Mouse (Mus musculus): ENCODE data around the gene Rasgrp3. TPM values are rescaled to one million over a fixed set of nuclear protein-coding genes. Genes with fewer than 3 reads are reported as not detected.

Gene Rasgrp3
- polyA plus RNA-seq, 1 experiment: 0.60 TPM

- H3K9ac ChIP-seq (ENCODE audit: low read depth, poor library complexity, severe bottlenecking): no peak overlapping the region
- H3K27me3 ChIP-seq (ENCODE audit: control insufficient read depth, insufficient read depth, low read length, poor library complexity, severe bottlenecking): no peaks in the 10 kb centered on the region
- H3K9me3 ChIP-seq (replicated peaks; ENCODE audit: control insufficient read depth, insufficient read depth, low read length, poor library complexity, severe bottlenecking): no peaks in the 10 kb centered on the region
- H3K4me3 ChIP-seq (ENCODE audit: low read depth, low read length): no peak overlapping the region
- TF ChIP-seq CTCF (IDR thresholded peaks at IDR 0.05; ENCODE audit: low read depth, low read length): no peak
- TF ChIP-seq EP300 (IDR thresholded peaks at IDR 0.05; ENCODE audit: insufficient read depth, low read depth, low read length): no peak
- no peak for TF ChIP-seq POLR2A (IDR thresholded peaks at IDR 0.05; ENCODE audit: insufficient read depth, low read length)
- no peak overlapping the region for H3K27ac ChIP-seq (ENCODE audit: insufficient read depth, low read length)
- H3K4me1 ChIP-seq (ENCODE audit: control insufficient read depth, insufficient read depth, low read length): no peaks in the 10 kb centered on the region
- peaks cover 28% of the 10 kb centered on the region for H3K36me3 ChIP-seq (ENCODE audit: control insufficient read depth, insufficient read depth, low read length, poor library complexity, severe bottlenecking)
Observed at GRCm38 (mm10) chr17:75539841-75540240, 104.1 kb downstream of the Rasgrp3 start.

GRCm38 (mm10) chr17:75543434-75543833 lies 107.7 kb downstream of the Rasgrp3 start:
- H3K9me3 ChIP-seq (replicated peaks; ENCODE audit: control insufficient read depth, insufficient read depth, low read length, poor library complexity, severe bottlenecking): no peaks in the 10 kb centered on the region
- H3K4me1 ChIP-seq (ENCODE audit: control insufficient read depth, insufficient read depth, low read length): peaks cover 2% of the 10 kb centered on the region
- no peak overlapping the region for H3K9ac ChIP-seq (ENCODE audit: low read depth, poor library complexity, severe bottlenecking)
- H3K36me3 ChIP-seq (ENCODE audit: control insufficient read depth, insufficient read depth, low read length, poor library complexity, severe bottlenecking): peaks cover 47% of the 10 kb centered on the region
- H3K4me3 ChIP-seq (ENCODE audit: low read depth, low read length): no peak overlapping the region
- H3K27ac ChIP-seq (ENCODE audit: insufficient read depth, low read length): no peak overlapping the region
- no peaks in the 10 kb centered on the region for H3K27me3 ChIP-seq (ENCODE audit: control insufficient read depth, insufficient read depth, low read length, poor library complexity, severe bottlenecking)
- TF ChIP-seq EP300 (IDR thresholded peaks at IDR 0.05; ENCODE audit: insufficient read depth, low read depth, low read length) (no peak), CTCF (IDR thresholded peaks at IDR 0.05; ENCODE audit: low read depth, low read length) (no peak), POLR2A (IDR thresholded peaks at IDR 0.05; ENCODE audit: insufficient read depth, low read length) (no peak)

GRCm38 (mm10) chr17:75544262-75544661 lies 108.6 kb downstream of the Rasgrp3 start:
- Histone ChIP-seq H3K9ac (ENCODE audit: low read depth, poor library complexity, severe bottlenecking) (no peak overlapping the region), H3K4me1 (ENCODE audit: control insufficient read depth, insufficient read depth, low read length) (peaks cover 2% of the 10 kb centered on the region), H3K27me3 (ENCODE audit: control insufficient read depth, insufficient read depth, low read length, poor library complexity, severe bottlenecking) (no peaks in the 10 kb centered on the region), H3K36me3 (ENCODE audit: control insufficient read depth, insufficient read depth, low read length, poor library complexity, severe bottlenecking) (peaks cover 40% of the 10 kb centered on the region), H3K4me3 (ENCODE audit: low read depth, low read length) (no peak overlapping the region), H3K27ac (ENCODE audit: insufficient read depth, low read length) (no peak overlapping the region), H3K9me3 (replicated peaks; ENCODE audit: control insufficient read depth, insufficient read depth, low read length, poor library complexity, severe bottlenecking) (no peaks in the 10 kb centered on the region)
- TF ChIP-seq POLR2A (IDR thresholded peaks at IDR 0.05; ENCODE audit: insufficient read depth, low read length): no peak
- no peak for TF ChIP-seq CTCF (IDR thresholded peaks at IDR 0.05; ENCODE audit: low read depth, low read length)
- TF ChIP-seq EP300 (IDR thresholded peaks at IDR 0.05; ENCODE audit: insufficient read depth, low read depth, low read length): no peak

GRCm38 (mm10) chr17:75550771-75551413 lies 115.2 kb downstream of the Rasgrp3 start:
- Histone ChIP-seq H3K4me1 (ENCODE audit: control insufficient read depth, insufficient read depth, low read length) (peaks cover 2% of the 10 kb centered on the region), H3K27me3 (ENCODE audit: control insufficient read depth, insufficient read depth, low read length, poor library complexity, severe bottlenecking) (no peaks in the 10 kb centered on the region), H3K9ac (ENCODE audit: low read depth, poor library complexity, severe bottlenecking) (peak overlapping the region; percentile 85), H3K9me3 (replicated peaks; ENCODE audit: control insufficient read depth, insufficient read depth, low read length, poor library complexity, severe bottlenecking) (peaks cover 11% of the 10 kb centered on the region), H3K4me3 (ENCODE audit: low read depth, low read length) (peak overlapping the region; percentile 95), H3K36me3 (ENCODE audit: control insufficient read depth, insufficient read depth, low read length, poor library complexity, severe bottlenecking) (peaks cover 16% of the 10 kb centered on the region), H3K27ac (ENCODE audit: insufficient read depth, low read length) (no peak overlapping the region)
- no peak for TF ChIP-seq POLR2A (IDR thresholded peaks at IDR 0.05; ENCODE audit: insufficient read depth, low read length)
- TF ChIP-seq CTCF (IDR thresholded peaks at IDR 0.05; ENCODE audit: low read depth, low read length): no peak
- TF ChIP-seq EP300 (IDR thresholded peaks at IDR 0.05; ENCODE audit: insufficient read depth, low read depth, low read length): no peak

GRCm38 (mm10) chr17:75551512-75552400 lies 116.1 kb downstream of the Rasgrp3 start, which contains the start of gene Fam98a:
Gene Fam98a (minus strand): TSS chr17:75551946.
- peaks cover 11% of the 10 kb centered on the region for H3K36me3 ChIP-seq (ENCODE audit: control insufficient read depth, insufficient read depth, low read length, poor library complexity, severe bottlenecking)
- TF ChIP-seq POLR2A (IDR thresholded peaks at IDR 0.05; ENCODE audit: insufficient read depth, low read length): no peak
- TF ChIP-seq CTCF (IDR thresholded peaks at IDR 0.05; ENCODE audit: low read depth, low read length): peak; percentile 34
- TF ChIP-seq EP300 (IDR thresholded peaks at IDR 0.05; ENCODE audit: insufficient read depth, low read depth, low read length): no peak
- peak within 1 kb of the TSS; percentile 85 for H3K9ac ChIP-seq (ENCODE audit: low read depth, poor library complexity, severe bottlenecking)
- H3K27ac ChIP-seq (ENCODE audit: insufficient read depth, low read length): no peak within 1 kb of the TSS
- H3K4me1 ChIP-seq (ENCODE audit: control insufficient read depth, insufficient read depth, low read length): peaks cover 2% of the 10 kb centered on the region
- peaks cover 17% of the 10 kb centered on the region for H3K9me3 ChIP-seq (replicated peaks; ENCODE audit: control insufficient read depth, insufficient read depth, low read length, poor library complexity, severe bottlenecking)
- no peaks in the 10 kb centered on the region for H3K27me3 ChIP-seq (ENCODE audit: control insufficient read depth, insufficient read depth, low read length, poor library complexity, severe bottlenecking)
- peak within 1 kb of the TSS; percentile 95 for H3K4me3 ChIP-seq (ENCODE audit: low read depth, low read length)
